Mouse (Mus musculus): ENCODE results near the gene Trim45. TPM values are rescaled to one million over a fixed set of nuclear protein-coding genes. Genes with fewer than 3 reads are reported as not detected.

The Trim45 gene
- polyA plus RNA-seq, 1 experiment from 2014 or later = 4.3 TPM

Other genes starting within 250 kb of the Trim45 start
- gene Man1a2, start 236.7 kb upstream of the Trim45 start, polyA plus RNA-seq (2015; fragmentation: Nextera tagmentation; extraction: Ambion mirVana) = 54.0 and 60.7 TPM in 2 replicates
- gene Vtcn1, start 96.7 kb upstream of the Trim45 start, polyA plus RNA-seq (2015; fragmentation: Nextera tagmentation; extraction: Ambion mirVana) = 0.29 and 0.33 TPM in 2 replicates
- 8.9 and 10.5 TPM in 2 replicates for gene Ttf2, start 47.5 kb downstream of the Trim45 start, polyA plus RNA-seq (2015; fragmentation: Nextera tagmentation; extraction: Ambion mirVana)
- gene Cd101, start 107.4 kb downstream of the Trim45 start, polyA plus RNA-seq (2015; fragmentation: Nextera tagmentation; extraction: Ambion mirVana) = 0.09 and 0.13 TPM in 2 replicates
- gene Ptgfrn, start 188.1 kb downstream of the Trim45 start, polyA plus RNA-seq (2015; fragmentation: Nextera tagmentation; extraction: Ambion mirVana) = 3.0 and 3.2 TPM in 2 replicates

Data from intestine, embryonic 16.5 days (tissue).